Mouse (Mus musculus) gastrocnemius, adult 2 months (tissue): Measurements from ENCODE around the gene Mvd. TPM values are rescaled to one million over a fixed set of nuclear protein-coding genes. Genes with fewer than 3 reads are reported as not detected.

Source experiments
- DNase-seq: peaks from one replicate; pipeline ENCODE4 v3.0.0; 2022
- H3K27ac ChIP-seq: fragments of 200-600 bp; 2 replicates; pipeline ENCODE4 v1.8.1; 2022; ENCODE audit warnings: mild to moderate bottlenecking
- H3K4me3 ChIP-seq: fragments of 200-600 bp; 2 replicates; pipeline ENCODE4 v1.8.1; 2022; ENCODE audit warnings: mild to moderate bottlenecking, moderate library complexity
- CTCF ChIP-seq: fragments of 200-600 bp; IDR thresholded peaks from 2 replicates; pipeline ENCODE4 v1.8.1; 2022; ENCODE audit warnings: antibody characterized with exemption, mild to moderate bottlenecking, moderate library complexity
- intact Hi-C: fragments of 180-260 bp; cut with DNase I; formaldehyde crosslinking; loops from one replicate; pipeline ENCODE4 v1.15.1; 2025
- microRNA-seq: library from miRNA; unstranded; fragments of <30 nt; microRNA quantifications from one replicate; pipeline ENCODE4 v1.2.0, GENCODE M21; 2021
- total RNA-seq, 2 experiments: library from RNA; stranded (reverse); gene quantifications; 2 replicates each; pipeline ENCODE4 v1.2.3; 2021

Mvd gene
- total RNA-seq, 2 experiments from 2014 or later: 5.1 to 6.4 TPM

- peak; percentile 42 for DNase-seq
- intact Hi-C loops: no loop called here
- no peak for TF ChIP-seq CTCF
- H3K4me3 ChIP-seq: no peak overlapping the region
- peak overlapping the region; percentile 64 for H3K27ac ChIP-seq
These were observed 35.5 kb downstream of the Mvd start for GRCm38 (mm10) chr8:122407678-122408077.

DNA sequence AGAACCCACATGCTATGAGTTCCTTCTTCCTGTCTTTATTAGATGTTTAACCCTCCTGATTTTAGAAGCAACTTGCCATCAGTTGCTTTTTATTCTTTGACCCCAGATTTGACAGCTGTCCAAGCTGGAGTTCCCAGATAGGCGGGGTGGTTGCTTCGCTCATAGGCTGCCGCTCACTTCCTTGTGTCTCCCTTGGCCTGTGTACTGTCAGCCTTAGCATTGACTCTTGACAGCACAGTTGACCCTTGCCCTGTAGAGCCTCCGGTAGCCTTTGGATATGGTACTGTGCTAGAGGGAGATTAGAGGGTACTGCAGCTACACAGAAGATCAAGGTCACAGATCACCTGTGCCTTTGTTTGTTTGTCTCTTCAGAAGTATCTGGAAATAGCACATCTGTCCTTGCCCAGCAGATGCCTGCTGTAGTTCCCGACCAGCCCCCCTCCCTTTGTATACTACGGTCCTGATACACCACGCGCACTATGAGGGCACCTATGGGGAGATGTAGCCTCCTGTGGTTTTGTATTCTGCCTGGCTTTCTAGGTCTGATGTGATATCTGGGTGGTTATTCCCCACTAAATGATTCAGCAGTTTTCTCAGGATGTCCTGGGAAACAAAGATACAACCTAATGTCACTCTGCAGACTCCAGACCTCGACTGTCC lies 37.9 kb downstream of the Mvd start:
- TF ChIP-seq CTCF: no peak
- Histone ChIP-seq H3K27ac (no peak overlapping the region), H3K4me3 (no peak overlapping the region)
- DNase-seq: no peak
- intact Hi-C loops: no loop called here

DNA sequence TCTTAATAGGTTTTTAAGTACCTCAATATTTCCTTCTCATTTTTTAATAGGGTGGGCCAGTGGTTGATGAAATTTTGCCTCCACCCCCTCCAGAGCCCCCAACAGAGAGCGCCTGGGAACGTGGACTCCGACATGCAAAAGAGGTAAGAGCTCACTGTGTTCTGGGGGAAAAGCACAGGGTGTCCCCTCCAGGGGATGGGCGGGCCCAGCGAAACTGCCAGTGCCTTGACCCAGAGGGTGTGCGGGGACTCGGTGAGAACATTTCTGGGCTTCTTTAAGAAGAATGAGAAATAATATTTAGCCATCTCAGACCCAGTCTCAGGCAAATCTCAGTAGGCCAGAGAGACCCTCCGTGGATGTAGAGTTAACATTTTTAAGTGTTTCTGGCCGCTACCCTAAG lies 45.0 kb downstream of the Mvd start:
- no peak for TF ChIP-seq CTCF
- intact Hi-C loops: no loop called here
- DNase-seq: peak; percentile 40
- no peak overlapping the region for H3K4me3 ChIP-seq
- no peak overlapping the region for H3K27ac ChIP-seq

- no peak for TF ChIP-seq CTCF
These were observed 47.9 kb downstream of the Mvd start for GRCm38 (mm10) chr8:122395291-122395690.

DNA sequence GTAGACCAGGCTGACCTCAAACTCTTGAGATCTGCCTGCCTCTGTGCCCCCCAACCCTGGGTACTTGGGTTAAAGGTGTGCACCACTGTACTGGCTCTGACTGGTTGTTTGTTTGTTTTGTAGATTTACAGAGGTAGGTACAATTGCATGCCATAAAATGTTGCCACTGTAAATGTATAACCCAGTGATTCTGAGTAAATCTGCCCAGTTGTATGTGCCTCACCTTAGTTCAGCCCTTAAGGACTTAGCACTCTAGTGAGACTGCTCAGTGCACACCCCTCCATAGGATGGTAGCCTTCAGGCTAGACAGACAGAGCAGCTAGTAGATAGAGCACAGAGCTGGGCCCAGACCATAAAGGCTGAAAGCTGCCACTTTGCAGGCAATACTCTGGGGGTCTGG lies 49.5 kb downstream of the Mvd start:
- intact Hi-C loops: no loop called here
- Histone ChIP-seq H3K4me3 (no peak overlapping the region), H3K27ac (no peak overlapping the region)
- no peak for TF ChIP-seq CTCF
- no peak for DNase-seq

More at GRCm38 (mm10) chr8:122395291-122395690, 47.9 kb downstream of the Mvd start:
- Histone ChIP-seq H3K4me3 (no peak overlapping the region), H3K27ac (no peak overlapping the region)
- no peak for DNase-seq
- intact Hi-C loops: no loop called here

GRCm38 (mm10) chr8:122390758-122391157 lies 52.5 kb downstream of the Mvd start:
- intact Hi-C loops: no loop called here

DNA sequence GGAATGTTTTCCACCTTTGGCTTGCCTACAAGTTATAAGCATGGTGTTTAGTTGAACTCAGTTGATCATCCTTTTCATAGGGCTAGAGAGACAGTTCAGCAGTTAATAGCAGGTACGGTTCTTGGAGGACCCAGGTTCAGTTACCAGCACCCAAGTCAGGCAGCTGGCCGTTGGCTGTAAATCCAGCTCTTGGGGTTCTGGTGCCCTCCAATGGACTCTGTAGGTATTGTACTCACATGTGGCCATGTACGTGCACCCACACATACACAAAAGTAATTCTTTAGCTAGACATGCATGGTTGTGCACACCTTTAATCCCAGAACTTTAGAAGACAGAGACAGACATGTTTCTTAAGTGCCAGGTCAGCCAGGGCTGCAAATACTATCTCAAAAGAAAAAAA lies 53.9 kb downstream of the Mvd start:
- no peak; the same call in 1 of the 2 replicates for TF ChIP-seq CTCF
- H3K4me3 ChIP-seq: no peak overlapping the region
- no peak for DNase-seq
- no peak overlapping the region for H3K27ac ChIP-seq
- intact Hi-C loops: loop anchor here (10.0 kb wide), 1 partner anchor 685 kb away; no protein-coding TSS in a partner anchor

More at GRCm38 (mm10) chr8:122390758-122391157, 52.5 kb downstream of the Mvd start:
- TF ChIP-seq CTCF: no peak
- DNase-seq: no peak
- Histone ChIP-seq H3K4me3 (no peak overlapping the region), H3K27ac (no peak overlapping the region)

Small RNA genes lying within 50 kb of the gene (microRNA-seq; reads per million reads assigned to microRNA genes)
- gene Gm24366: not detected

Other genes starting within 250 kb of the Mvd start
- 1 to 10 TPM; 6.6 to 8.8 TPM for gene Zfpm1, start 161.3 kb downstream of the Mvd start, total RNA-seq
- gene Trhr2, start 82.7 kb downstream of the Mvd start, total RNA-seq: not detected
- gene Zc3h18, start 66.8 kb downstream of the Mvd start, total RNA-seq: 10 to 100 TPM; 26.7 to 26.8 TPM
- gene Il17c, start 21.4 kb downstream of the Mvd start, total RNA-seq: not detected
- 1 to 10 TPM; 6.7 to 7.7 TPM for gene Cyba, start 10.5 kb downstream of the Mvd start, total RNA-seq
- gene Snai3, start 17.3 kb upstream of the Mvd start, total RNA-seq: 10 to 100 TPM; 11.3 TPM
- gene Rnf166, start 32.6 kb upstream of the Mvd start, total RNA-seq: 10 to 100 TPM; 30.4 to 32.6 TPM
- 1 to 10 TPM; 6.9 to 7.4 TPM for gene Ctu2, start 32.7 kb upstream of the Mvd start, total RNA-seq
- gene Piezo1, start 107.9 kb upstream of the Mvd start, total RNA-seq: 10 to 100 TPM; 11.3 to 25.5 TPM
- gene Cdt1, start 124.6 kb upstream of the Mvd start, total RNA-seq: 1 to 10 TPM in 1 of 2 experiments, under 1 TPM in 1; 0.78 to 1.5 TPM
- 10 to 100 TPM; 40.5 to 44.8 TPM for gene Aprt, start 133.5 kb upstream of the Mvd start, total RNA-seq
- gene Galns, start 168.0 kb upstream of the Mvd start, total RNA-seq: 1 to 10 TPM; 1.0 to 1.1 TPM
- 10 to 100 TPM; 39.3 to 45.5 TPM for gene Trappc2l, start 168.2 kb upstream of the Mvd start, total RNA-seq
- gene Pabpn1l, start 179.3 kb upstream of the Mvd start, total RNA-seq: not detected